Mouse (Mus musculus): ENCODE measurements around the gene Ddit4. TPM values are rescaled to one million over a fixed set of nuclear protein-coding genes. Genes with fewer than 3 reads are reported as not detected.

Ddit4 gene
- polyA plus RNA-seq, 1 experiment = 48.3 TPM

- WGBS = 28% methylated on average over 25 of the region's 25 CpGs
- no peak overlapping the region for H3K4me3 ChIP-seq (replicated peaks; ENCODE audit: insufficient read depth, low read depth, low read length)
- DNase-seq = no peak
- H3K27ac ChIP-seq (ENCODE audit: insufficient read depth, low read length) = no peak overlapping the region
- TF ChIP-seq POLR2A (IDR thresholded peaks at IDR 0.05; ENCODE audit: borderline replicate concordance, insufficient read depth, low read length) (no peak), CTCF (IDR thresholded peaks at IDR 0.05; ENCODE audit: borderline replicate concordance, insufficient read depth, low read depth, low read length) (no peak)
- peaks cover 12% of the 10 kb centered on the region for H3K4me1 ChIP-seq (ENCODE audit: control insufficient read depth, insufficient read depth, low read length)
- H3K27me3 ChIP-seq (ENCODE audit: control insufficient read depth, insufficient read depth, low read length) = no peaks in the 10 kb centered on the region
Observed at GRCm38 (mm10) chr10:59911561-59912198, 40.0 kb downstream of the Ddit4 start.

GRCm38 (mm10) chr10:59911091-59911490 is 40.5 kb downstream of the Ddit4 start:
- TF ChIP-seq POLR2A (IDR thresholded peaks at IDR 0.05; ENCODE audit: borderline replicate concordance, insufficient read depth, low read length) = no peak
- no peak for TF ChIP-seq CTCF (IDR thresholded peaks at IDR 0.05; ENCODE audit: borderline replicate concordance, insufficient read depth, low read depth, low read length)
- no peak for DNase-seq
- Histone ChIP-seq H3K4me3 (replicated peaks; ENCODE audit: insufficient read depth, low read depth, low read length) (no peak overlapping the region), H3K27me3 (ENCODE audit: control insufficient read depth, insufficient read depth, low read length) (no peaks in the 10 kb centered on the region), H3K4me1 (ENCODE audit: control insufficient read depth, insufficient read depth, low read length) (peaks cover 12% of the 10 kb centered on the region), H3K27ac (ENCODE audit: insufficient read depth, low read length) (no peak overlapping the region)
- 66% methylated on average over 6 of the region's 6 CpGs for WGBS

- WGBS = 13% methylated on average over 14 of the region's 14 CpGs
- no peaks in the 10 kb centered on the region for H3K27me3 ChIP-seq (ENCODE audit: control insufficient read depth, insufficient read depth, low read length)
Observed at GRCm38 (mm10) chr10:59909357-59909847, 42.2 kb downstream of the Ddit4 start.

GRCm38 (mm10) chr10:59908776-59909315 is 42.8 kb downstream of the Ddit4 start:
- no peak for DNase-seq
- no peak overlapping the region for H3K27ac ChIP-seq (ENCODE audit: insufficient read depth, low read length)

More at GRCm38 (mm10) chr10:59909357-59909847, 42.2 kb downstream of the Ddit4 start:
- peaks cover 12% of the 10 kb centered on the region for H3K4me1 ChIP-seq (ENCODE audit: control insufficient read depth, insufficient read depth, low read length)
- no peak overlapping the region; the same call in 1 of the 2 replicates for H3K27ac ChIP-seq (ENCODE audit: insufficient read depth, low read length)
- TF ChIP-seq POLR2A (IDR thresholded peaks at IDR 0.05; ENCODE audit: borderline replicate concordance, insufficient read depth, low read length) (no peak), CTCF (IDR thresholded peaks at IDR 0.05; ENCODE audit: borderline replicate concordance, insufficient read depth, low read depth, low read length) (no peak)
- no peak overlapping the region for H3K4me3 ChIP-seq (replicated peaks; ENCODE audit: insufficient read depth, low read depth, low read length)
- DNase-seq = no peak

GRCm38 (mm10) chr10:59907695-59908299 is 43.8 kb downstream of the Ddit4 start:
- WGBS = 36% methylated on average over 7 of the region's 7 CpGs

More at GRCm38 (mm10) chr10:59908776-59909315, 42.8 kb downstream of the Ddit4 start:
- 65% methylated on average over 7 of the region's 7 CpGs for WGBS
- H3K4me3 ChIP-seq (replicated peaks; ENCODE audit: insufficient read depth, low read depth, low read length) = no peak overlapping the region
- no peaks in the 10 kb centered on the region for H3K27me3 ChIP-seq (ENCODE audit: control insufficient read depth, insufficient read depth, low read length)
- peaks cover 12% of the 10 kb centered on the region for H3K4me1 ChIP-seq (ENCODE audit: control insufficient read depth, insufficient read depth, low read length)
- no peak for TF ChIP-seq POLR2A (IDR thresholded peaks at IDR 0.05; ENCODE audit: borderline replicate concordance, insufficient read depth, low read length)
- no peak for TF ChIP-seq CTCF (IDR thresholded peaks at IDR 0.05; ENCODE audit: borderline replicate concordance, insufficient read depth, low read depth, low read length)

GRCm38 (mm10) chr10:59907080-59907609 is 44.5 kb downstream of the Ddit4 start:
- whole genome bisulfite sequencing = 81% methylated on average over 3 of the region's 3 CpGs
- Histone ChIP-seq H3K27me3 (ENCODE audit: control insufficient read depth, insufficient read depth, low read length) (no peaks in the 10 kb centered on the region), H3K4me1 (ENCODE audit: control insufficient read depth, insufficient read depth, low read length) (peaks cover 12% of the 10 kb centered on the region), H3K27ac (ENCODE audit: insufficient read depth, low read length) (no peak overlapping the region), H3K4me3 (replicated peaks; ENCODE audit: insufficient read depth, low read depth, low read length) (no peak overlapping the region)
- no peak for DNase-seq
- TF ChIP-seq POLR2A (IDR thresholded peaks at IDR 0.05; ENCODE audit: borderline replicate concordance, insufficient read depth, low read length) (no peak), CTCF (IDR thresholded peaks at IDR 0.05; ENCODE audit: borderline replicate concordance, insufficient read depth, low read depth, low read length) (no peak)

More at GRCm38 (mm10) chr10:59907695-59908299, 43.8 kb downstream of the Ddit4 start:
- no peak for TF ChIP-seq CTCF (IDR thresholded peaks at IDR 0.05; ENCODE audit: borderline replicate concordance, insufficient read depth, low read depth, low read length)
- TF ChIP-seq POLR2A (IDR thresholded peaks at IDR 0.05; ENCODE audit: borderline replicate concordance, insufficient read depth, low read length) = no peak
- H3K4me1 ChIP-seq (ENCODE audit: control insufficient read depth, insufficient read depth, low read length) = peaks cover 12% of the 10 kb centered on the region
- no peaks in the 10 kb centered on the region for H3K27me3 ChIP-seq (ENCODE audit: control insufficient read depth, insufficient read depth, low read length)
- no peak overlapping the region for H3K4me3 ChIP-seq (replicated peaks; ENCODE audit: insufficient read depth, low read depth, low read length)
- DNase-seq = peak; percentile 49 to 66
- H3K27ac ChIP-seq (ENCODE audit: insufficient read depth, low read length) = no peak overlapping the region

GRCm38 (mm10) chr10:59903170-59903569 is 48.5 kb downstream of the Ddit4 start:
- Histone ChIP-seq H3K4me3 (replicated peaks; ENCODE audit: insufficient read depth, low read depth, low read length) (no peak overlapping the region), H3K27ac (ENCODE audit: insufficient read depth, low read length) (no peak overlapping the region), H3K27me3 (ENCODE audit: control insufficient read depth, insufficient read depth, low read length) (no peaks in the 10 kb centered on the region), H3K4me1 (ENCODE audit: control insufficient read depth, insufficient read depth, low read length) (peaks cover 24% of the 10 kb centered on the region)
- DNase-seq = peak in 1 of 2 experiments; percentile 3
- TF ChIP-seq CTCF (IDR thresholded peaks at IDR 0.05; ENCODE audit: borderline replicate concordance, insufficient read depth, low read depth, low read length) (no peak), POLR2A (IDR thresholded peaks at IDR 0.05; ENCODE audit: borderline replicate concordance, insufficient read depth, low read length) (no peak)
- WGBS = 65% methylated on average over 7 of the region's 7 CpGs
